Mouse (Mus musculus): ENCODE measurements at regions not wholly inside any gene's neighbourhood (a gene's known extent, or its start where the extent isn't known, plus 50 kb on each side); places are given as distances from the start of the nearest gene placed in this dataset.

GRCm38 (mm10) chr3:129386522-129386921 lies 54.0 kb upstream of the Enpep start:
- Histone ChIP-seq H3K27ac (ENCODE audit: low read depth) (no peak overlapping the region), H3K4me3 (ENCODE audit: low read depth, low read length) (no peak overlapping the region), H3K9ac (replicated peaks; ENCODE audit: low read depth, low read length) (no peak overlapping the region), H3K4me2 (ENCODE audit: low read depth, low read length) (no peak overlapping the region), H3K4me1 (ENCODE audit: control insufficient read depth, insufficient read depth) (no peaks in the 10 kb centered on the region), H3K27me3 (ENCODE audit: control insufficient read depth, insufficient read depth, low read length) (no peaks in the 10 kb centered on the region), H3K36me3 (replicated peaks; ENCODE audit: control insufficient read depth, insufficient read depth, low read length) (no peaks in the 10 kb centered on the region), H3K9me3 (replicated peaks; ENCODE audit: control insufficient read depth, low read length) (no peaks in the 10 kb centered on the region)
- ATAC-seq (ENCODE audit: insufficient read depth, low read depth) = no peak
- DNase-seq (ENCODE audit: low spot score) = no peak
- 69% methylated on average over 7 of the region's 7 CpGs for WGBS
- TF ChIP-seq CTCF (IDR thresholded peaks at IDR 0.05; ENCODE audit: low read depth) = no peak
- TF ChIP-seq EP300 (IDR thresholded peaks at IDR 0.05; ENCODE audit: low read depth) = no peak

GRCm38 (mm10) chr3:129390506-129390905 lies 58.0 kb upstream of the Enpep start:
- no peak overlapping the region for H3K4me2 ChIP-seq (ENCODE audit: low read depth, low read length)
- no peak overlapping the region for H3K27ac ChIP-seq (ENCODE audit: low read depth)
- H3K4me1 ChIP-seq (ENCODE audit: control insufficient read depth, insufficient read depth) = no peaks in the 10 kb centered on the region
- no peaks in the 10 kb centered on the region for H3K27me3 ChIP-seq (ENCODE audit: control insufficient read depth, insufficient read depth, low read length)
- whole genome bisulfite sequencing = 92% methylated on average over 11 of the region's 11 CpGs
- no peak for TF ChIP-seq EP300 (IDR thresholded peaks at IDR 0.05; ENCODE audit: low read depth)
- no peak for TF ChIP-seq CTCF (IDR thresholded peaks at IDR 0.05; ENCODE audit: low read depth)
- no peak for ATAC-seq (ENCODE audit: insufficient read depth, low read depth)
- no peaks in the 10 kb centered on the region for H3K9me3 ChIP-seq (replicated peaks; ENCODE audit: control insufficient read depth, low read length)
- DNase-seq (ENCODE audit: low spot score) = no peak
- no peak overlapping the region for H3K9ac ChIP-seq (replicated peaks; ENCODE audit: low read depth, low read length)
- H3K4me3 ChIP-seq (ENCODE audit: low read depth, low read length) = no peak overlapping the region
- no peaks in the 10 kb centered on the region for H3K36me3 ChIP-seq (replicated peaks; ENCODE audit: control insufficient read depth, insufficient read depth, low read length)

GRCm38 (mm10) chr3:129391888-129392813 lies 59.6 kb upstream of the Enpep start:
- WGBS = 34% methylated on average over 14 of the region's 14 CpGs
- peak; percentile 25 for DNase-seq (ENCODE audit: low spot score)

GRCm38 (mm10) chr3:129392814-129393804 lies 60.6 kb upstream of the Enpep start:
- Histone ChIP-seq H3K4me1 (ENCODE audit: control insufficient read depth, insufficient read depth) (no peaks in the 10 kb centered on the region), H3K9me3 (replicated peaks; ENCODE audit: control insufficient read depth, low read length) (no peaks in the 10 kb centered on the region), H3K4me2 (ENCODE audit: low read depth, low read length) (no peak overlapping the region), H3K36me3 (replicated peaks; ENCODE audit: control insufficient read depth, insufficient read depth, low read length) (no peaks in the 10 kb centered on the region), H3K9ac (replicated peaks; ENCODE audit: low read depth, low read length) (no peak overlapping the region), H3K4me3 (ENCODE audit: low read depth, low read length) (peak overlapping the region; percentile 9; the same call in 1 of the 2 replicates), H3K27me3 (ENCODE audit: control insufficient read depth, insufficient read depth, low read length) (no peaks in the 10 kb centered on the region), H3K27ac (ENCODE audit: low read depth) (no peak overlapping the region)
- ATAC-seq (ENCODE audit: insufficient read depth, low read depth) (no peak), DNase-seq (ENCODE audit: low spot score) (no peak)
- 84% methylated on average over 23 of the region's 23 CpGs for WGBS
- TF ChIP-seq EP300 (IDR thresholded peaks at IDR 0.05; ENCODE audit: low read depth) (no peak), CTCF (IDR thresholded peaks at IDR 0.05; ENCODE audit: low read depth) (no peak)

More at GRCm38 (mm10) chr3:129391888-129392813, 59.6 kb upstream of the Enpep start:
- ATAC-seq (ENCODE audit: insufficient read depth, low read depth) = no peak; the same call in 1 of the 2 replicates
- Histone ChIP-seq H3K4me3 (ENCODE audit: low read depth, low read length) (no peak overlapping the region), H3K27me3 (ENCODE audit: control insufficient read depth, insufficient read depth, low read length) (no peaks in the 10 kb centered on the region), H3K36me3 (replicated peaks; ENCODE audit: control insufficient read depth, insufficient read depth, low read length) (no peaks in the 10 kb centered on the region), H3K9ac (replicated peaks; ENCODE audit: low read depth, low read length) (no peak overlapping the region), H3K9me3 (replicated peaks; ENCODE audit: control insufficient read depth, low read length) (no peaks in the 10 kb centered on the region), H3K27ac (ENCODE audit: low read depth) (no peak overlapping the region), H3K4me1 (ENCODE audit: control insufficient read depth, insufficient read depth) (no peaks in the 10 kb centered on the region), H3K4me2 (ENCODE audit: low read depth, low read length) (no peak overlapping the region)
- TF ChIP-seq CTCF (IDR thresholded peaks at IDR 0.05; ENCODE audit: low read depth) (no peak), EP300 (IDR thresholded peaks at IDR 0.05; ENCODE audit: low read depth) (no peak)

GRCm38 (mm10) chr3:129397481-129397880 lies 65.0 kb upstream of the Enpep start:
- DNase-seq (ENCODE audit: low spot score) = no peak
- no peaks in the 10 kb centered on the region for H3K36me3 ChIP-seq (replicated peaks; ENCODE audit: control insufficient read depth, insufficient read depth, low read length)
- 16% methylated on average over 4 of the region's 4 CpGs for WGBS
- H3K4me1 ChIP-seq (ENCODE audit: control insufficient read depth, insufficient read depth) = no peaks in the 10 kb centered on the region
- TF ChIP-seq EP300 (IDR thresholded peaks at IDR 0.05; ENCODE audit: low read depth) (no peak), CTCF (IDR thresholded peaks at IDR 0.05; ENCODE audit: low read depth) (no peak)
- no peak for ATAC-seq (ENCODE audit: insufficient read depth, low read depth)
- no peak overlapping the region for H3K4me2 ChIP-seq (ENCODE audit: low read depth, low read length)
- H3K27me3 ChIP-seq (ENCODE audit: control insufficient read depth, insufficient read depth, low read length) = no peaks in the 10 kb centered on the region
- H3K27ac ChIP-seq (ENCODE audit: low read depth) = no peak overlapping the region
- no peaks in the 10 kb centered on the region for H3K9me3 ChIP-seq (replicated peaks; ENCODE audit: control insufficient read depth, low read length)
- H3K9ac ChIP-seq (replicated peaks; ENCODE audit: low read depth, low read length) = no peak overlapping the region
- no peak overlapping the region for H3K4me3 ChIP-seq (ENCODE audit: low read depth, low read length)
